Mouse (Mus musculus) layer of hippocampus, adult 11-12 months (tissue): ENCODE measurements around the gene Pkp4.

Experiments
- DNase-seq: peaks from one replicate; pipeline ENCODE4 v3.0.0; 2022; ENCODE audit warnings: low spot score

Gene Pkp4

DNA sequence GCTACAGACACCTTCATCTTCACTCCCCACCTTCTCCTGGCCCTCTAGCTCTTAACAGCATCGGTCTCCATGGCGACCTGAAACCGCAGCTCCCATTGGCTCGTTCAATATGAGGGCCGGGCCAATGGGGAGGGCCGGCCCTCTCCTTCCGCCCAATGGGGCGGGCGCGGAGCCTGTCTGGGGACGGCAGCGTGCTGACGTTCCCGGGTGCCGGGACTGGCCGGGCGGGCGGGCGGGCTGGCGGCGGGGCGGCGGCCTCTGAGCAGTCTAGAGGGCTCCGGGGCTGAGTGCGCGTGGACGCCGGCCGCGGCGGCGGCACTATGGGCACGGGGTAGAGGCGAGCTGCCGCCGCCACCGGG is at the start of gene Pkp4, which contains the start of gene Ccdc148:
Pkp4 (plus strand) TSS at position 246 of the 359 bp plus-strand sequence.
Ccdc148 (minus strand) TSS at position 79 of the 359 bp plus-strand sequence.
- peak; percentile 94 for DNase-seq

GRCm38 (mm10) chr2:59129023-59129422 is 31.6 kb upstream of the Pkp4 start:
- DNase-seq = no peak

DNA sequence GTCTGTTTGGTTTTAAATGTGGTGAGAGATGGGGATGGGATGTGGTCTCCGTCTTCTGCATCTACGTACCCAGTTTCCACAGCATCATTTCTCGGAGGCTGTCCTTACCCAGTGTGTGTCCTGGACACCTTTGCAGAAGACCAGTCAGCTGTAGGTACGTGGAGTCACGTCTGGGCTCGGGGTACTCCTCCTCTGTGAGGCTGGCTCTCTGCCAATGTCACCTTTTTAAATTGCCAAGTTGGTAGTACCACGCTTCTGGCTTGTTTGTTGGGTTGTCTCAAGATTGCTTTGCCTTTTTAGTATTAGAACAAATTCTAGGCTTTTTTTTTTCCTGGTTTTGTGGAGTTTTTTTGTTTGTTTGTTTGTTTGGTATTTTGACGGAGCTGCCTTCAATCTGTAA is 30.8 kb upstream of the Pkp4 start:
- no peak for DNase-seq

DNA sequence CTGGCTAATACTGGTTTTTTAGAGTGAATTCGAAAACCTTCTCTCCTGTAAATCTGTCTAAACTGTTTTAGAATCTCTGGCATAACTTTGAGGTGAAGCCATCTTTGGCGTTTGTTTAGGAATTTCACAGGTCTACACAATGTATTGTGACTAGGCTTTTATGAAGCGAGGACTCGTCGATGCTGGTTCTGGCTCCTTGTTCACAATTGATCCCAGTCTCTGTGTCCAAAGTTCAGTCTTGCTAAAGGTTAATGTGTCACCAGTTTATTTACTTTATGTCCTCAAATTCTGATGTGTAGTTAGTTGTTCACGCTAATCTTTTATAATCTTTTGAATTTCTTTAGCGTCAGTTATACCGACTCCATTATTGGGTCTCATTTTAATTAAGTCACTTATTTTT is 29.6 kb upstream of the Pkp4 start:
- no peak for DNase-seq

DNA sequence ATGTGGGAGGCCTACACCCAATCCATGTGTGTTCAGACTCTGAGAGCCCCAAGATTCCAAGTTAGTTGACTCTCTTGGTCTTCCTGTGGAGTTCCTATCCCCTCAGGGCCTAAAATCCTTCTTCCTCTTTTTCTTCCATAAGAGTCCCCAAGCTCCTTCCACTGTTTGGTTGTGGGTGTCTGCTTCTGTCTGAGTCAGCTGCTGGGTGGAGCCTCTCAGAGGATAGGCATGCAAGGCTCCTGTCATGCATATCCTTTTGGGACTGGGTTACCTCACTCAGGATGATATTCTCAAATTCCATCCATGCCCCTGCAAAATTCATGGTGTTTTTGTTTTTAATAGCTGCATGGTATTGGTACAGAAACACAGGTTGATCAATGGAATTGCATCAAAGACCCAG is 5.2 kb upstream of the Pkp4 start:
- no peak for DNase-seq

GRCm38 (mm10) chr2:59158117-59158516 is 2.5 kb upstream of the Pkp4 start:
- DNase-seq = no peak

- DNase-seq = peak; percentile 43
Observed at GRCm38 (mm10) chr2:59159961-59160604, 567 bp upstream of the Pkp4 start.

- peak; percentile 29 for DNase-seq
Observed at GRCm38 (mm10) chr2:59161021-59161440, 381 bp downstream of the Pkp4 start.

DNA sequence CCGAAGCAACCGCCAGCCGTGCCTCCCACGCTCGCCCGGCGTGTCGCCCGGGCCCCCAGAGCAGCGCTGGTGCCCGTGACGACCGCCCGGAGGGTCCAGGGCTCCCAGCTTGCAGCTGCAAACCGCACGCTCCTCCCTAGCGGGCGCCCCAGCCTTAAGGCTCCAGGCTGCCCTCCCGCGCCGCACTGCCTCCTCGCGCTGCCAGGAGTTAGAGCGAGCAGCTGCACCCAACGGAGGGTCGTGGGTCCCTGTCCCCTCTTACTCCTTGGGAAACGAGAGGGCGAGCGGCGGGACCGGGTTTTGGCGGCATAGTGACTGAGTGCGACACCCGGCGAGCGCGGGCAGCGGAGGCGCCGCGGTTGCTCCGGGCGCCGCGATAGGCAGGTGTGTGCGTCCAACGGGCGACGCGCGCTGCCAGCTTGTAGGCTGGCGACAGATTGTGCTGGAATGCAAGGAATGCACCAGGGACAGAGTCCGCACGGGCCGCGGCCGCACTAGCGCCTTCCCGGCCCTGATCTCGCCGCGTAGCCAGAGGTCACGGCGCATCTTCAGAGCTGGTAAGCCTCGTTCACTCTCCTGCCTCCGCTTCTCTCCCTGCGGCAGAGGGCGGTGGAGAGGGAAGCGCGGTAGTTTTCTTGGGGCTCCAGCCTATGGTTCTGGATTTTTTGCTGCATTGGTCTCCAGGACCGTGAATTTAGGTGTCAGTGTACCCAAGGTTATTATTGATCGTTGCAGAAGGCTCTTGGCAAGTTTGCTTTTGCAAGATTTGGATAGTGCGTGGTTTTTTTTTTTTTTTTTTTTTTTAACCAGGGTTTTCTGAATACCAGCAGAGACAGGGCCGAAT is 1.0 kb downstream of the Pkp4 start:
- DNase-seq = peak; percentile 75

GRCm38 (mm10) chr2:59162285-59162600 is 1.6 kb downstream of the Pkp4 start:
- DNase-seq = no peak

DNA sequence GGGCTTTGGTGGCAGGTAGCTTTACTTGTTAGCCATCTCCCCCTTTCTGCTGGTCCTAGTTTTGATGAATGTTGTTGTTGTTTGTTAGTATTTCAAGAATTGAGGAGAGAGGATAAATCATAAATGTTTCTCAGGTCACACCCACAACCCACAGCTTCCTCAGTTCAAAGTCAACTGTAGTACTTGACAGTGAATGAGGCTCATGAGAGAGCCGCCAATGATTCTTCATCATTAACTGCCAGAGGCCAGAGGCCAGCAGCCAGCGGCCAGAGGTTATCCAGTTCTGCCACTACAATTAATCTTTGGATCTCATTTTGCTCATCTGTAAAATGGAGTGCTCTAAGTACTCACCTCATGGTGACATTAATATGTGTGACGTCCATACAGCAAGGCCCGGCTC is 6.3 kb downstream of the Pkp4 start:
- DNase-seq = no peak

- DNase-seq = no peak
Observed at GRCm38 (mm10) chr2:59167830-59168229, 7.2 kb downstream of the Pkp4 start.

GRCm38 (mm10) chr2:59169572-59170207 is 9.0 kb downstream of the Pkp4 start:
- DNase-seq = no peak

DNA sequence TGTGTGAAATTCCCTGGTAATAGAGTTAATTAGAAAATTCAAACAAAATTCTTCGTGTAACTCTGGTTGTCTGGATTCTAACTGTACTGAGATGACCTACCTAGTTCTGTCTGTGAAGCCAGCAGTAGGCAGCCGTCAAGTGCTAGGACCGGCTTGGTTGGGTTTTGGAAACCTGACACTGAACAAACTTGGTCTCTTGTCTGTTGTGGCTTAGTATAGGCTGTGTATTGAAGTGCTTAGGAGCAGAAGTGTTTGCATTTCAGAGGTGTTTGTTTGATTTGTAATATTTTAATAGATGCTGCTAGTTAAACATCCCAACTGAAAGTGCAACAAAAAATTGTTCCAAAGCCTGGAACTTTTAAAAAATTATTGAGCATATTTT is 9.5 kb downstream of the Pkp4 start:
- DNase-seq = no peak

- DNase-seq = no peak
Observed at GRCm38 (mm10) chr2:59170593-59170992, 9.9 kb downstream of the Pkp4 start.

DNA sequence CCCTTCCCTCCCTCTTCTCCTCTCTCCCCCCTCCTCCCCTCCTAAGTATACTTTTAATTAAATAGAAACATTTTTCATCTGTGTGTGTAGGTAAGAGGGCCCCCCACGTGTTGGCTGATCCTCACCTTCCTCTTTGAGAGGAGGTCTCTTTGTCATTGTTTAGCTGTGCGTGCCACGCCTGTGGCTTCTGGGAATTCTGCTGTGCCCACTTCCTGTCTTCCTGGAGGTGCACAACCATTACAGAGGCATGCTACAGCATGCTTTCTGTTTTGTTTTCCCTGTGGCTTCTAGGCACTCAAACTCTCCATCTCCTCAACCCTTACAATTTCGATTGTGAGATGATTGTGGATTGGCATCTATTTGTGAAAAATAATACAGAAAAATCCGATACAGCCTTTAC is 10.9 kb downstream of the Pkp4 start:
- DNase-seq = no peak

DNA sequence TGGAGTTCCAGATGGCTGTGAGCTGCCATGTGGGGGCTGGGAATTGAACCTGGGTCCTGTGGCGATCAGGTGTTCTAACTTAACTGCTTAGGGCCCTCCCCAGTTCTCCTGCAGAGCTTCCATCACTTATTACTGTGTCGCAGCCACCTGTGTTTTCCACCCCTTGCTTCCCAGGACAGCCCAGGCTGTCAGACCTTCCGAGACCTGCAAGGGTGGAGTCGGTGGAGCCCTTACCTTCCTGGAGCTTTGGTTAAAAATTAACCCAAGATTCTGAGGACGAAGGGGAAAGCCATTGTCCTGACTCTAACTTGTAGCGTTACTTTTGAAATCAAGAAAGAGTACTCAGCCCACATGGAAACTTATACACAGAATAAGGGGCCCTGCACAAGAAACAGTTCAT is 15.3 kb downstream of the Pkp4 start:
- no peak for DNase-seq

- peak; percentile 49 for DNase-seq
Observed at GRCm38 (mm10) chr2:59178191-59178590, 17.5 kb downstream of the Pkp4 start.

DNA sequence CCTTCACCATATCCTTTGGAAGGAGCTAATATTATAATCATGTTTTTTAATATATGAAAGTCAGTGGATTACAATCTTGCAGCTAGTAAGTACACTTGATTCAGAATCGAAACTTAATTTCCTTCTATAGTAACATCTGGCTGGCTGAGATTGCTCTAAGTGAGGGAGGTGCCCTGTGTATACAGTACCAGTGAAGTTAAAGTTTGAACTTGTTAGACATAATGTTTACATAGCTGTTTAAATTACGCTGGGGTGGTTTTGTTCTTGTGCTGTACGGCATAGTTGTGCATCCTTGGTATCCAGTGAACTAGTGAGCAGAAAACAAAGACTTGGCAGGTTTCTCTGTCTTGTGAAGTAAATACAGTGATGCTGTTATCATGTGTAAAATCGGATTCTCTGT is 18.3 kb downstream of the Pkp4 start:
- DNase-seq = no peak

DNA sequence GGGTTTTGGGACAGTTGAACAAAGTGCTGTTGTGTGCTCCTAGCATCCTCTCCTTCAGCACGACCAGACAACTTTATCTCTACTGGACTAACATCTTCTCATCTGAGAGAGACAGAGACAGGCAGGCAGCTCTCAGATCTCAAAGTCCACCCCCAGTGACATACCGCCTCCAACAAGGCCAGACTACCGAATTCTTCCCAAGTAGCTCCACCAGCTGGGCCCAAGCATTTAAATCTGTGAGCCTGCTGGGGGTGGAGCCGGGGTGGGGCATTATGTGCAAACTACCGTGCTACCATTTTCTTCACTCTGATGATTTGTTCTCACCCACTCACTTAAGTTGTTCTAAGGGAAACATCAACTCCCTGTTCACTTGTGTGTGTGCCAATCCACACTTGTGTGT is 18.8 kb downstream of the Pkp4 start:
- DNase-seq = no peak

DNA sequence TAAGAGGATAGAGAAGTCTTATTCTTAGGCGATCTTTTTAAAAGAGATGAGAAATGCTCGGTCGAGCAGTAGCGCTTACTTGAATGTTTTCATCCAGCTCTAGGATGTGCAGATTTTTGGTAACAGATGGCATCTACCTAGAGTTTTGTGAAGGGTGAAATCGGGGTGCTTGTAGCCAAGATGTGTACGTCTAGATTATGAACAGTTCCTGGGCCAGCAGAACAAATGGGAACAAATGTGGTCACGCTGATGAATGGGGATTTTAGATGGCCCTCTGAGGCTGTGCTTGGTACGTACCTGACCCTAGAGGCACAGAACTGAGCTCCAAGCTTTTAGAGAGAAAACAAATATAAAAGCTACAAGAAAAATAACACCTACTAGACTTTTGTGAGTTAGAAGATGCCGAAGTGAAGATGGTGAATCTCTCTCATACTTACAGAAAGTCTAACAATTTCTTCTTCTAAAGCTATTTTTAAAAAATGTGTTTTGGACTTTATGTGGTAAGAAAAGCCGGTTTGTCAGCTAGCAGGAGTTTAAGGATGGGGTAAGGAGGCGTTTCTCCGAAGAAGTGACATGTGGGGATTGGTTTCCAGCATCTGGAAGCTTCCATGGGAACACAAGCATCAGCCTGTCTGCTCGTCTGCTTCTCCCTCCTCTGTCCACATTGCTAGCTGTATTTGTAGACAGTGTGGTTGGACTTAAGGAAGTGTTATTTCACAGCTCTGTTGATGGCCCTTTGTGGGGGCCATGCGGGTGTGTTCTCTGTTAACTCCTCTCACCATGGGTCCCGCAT is 20.9 kb downstream of the Pkp4 start:
- no peak for DNase-seq

DNA sequence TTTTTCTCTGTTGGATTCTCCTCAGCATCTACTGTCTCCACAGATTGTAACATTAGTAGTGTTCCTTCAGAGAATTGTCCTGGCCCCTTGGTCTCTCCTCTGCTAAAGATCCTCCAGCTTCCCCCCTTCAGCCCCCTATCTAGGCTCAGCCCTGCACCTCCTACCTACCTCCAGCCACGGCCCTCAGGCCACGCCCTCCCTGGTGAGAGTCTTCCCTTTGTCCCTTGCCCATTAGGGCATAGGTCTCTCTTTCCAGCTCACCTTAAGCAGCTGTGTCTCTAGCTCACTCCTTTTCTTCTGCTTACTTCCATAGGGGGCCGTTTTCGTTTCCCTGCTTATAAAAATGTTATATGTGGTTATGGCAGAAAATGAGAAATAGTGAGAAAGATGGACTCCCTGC is 22.9 kb downstream of the Pkp4 start:
- DNase-seq = no peak
